Mouse (Mus musculus) neural tube, embryonic 10.5 days (tissue): ENCODE results near the gene Cyth2.

ENCODE experiments used
- DNase-seq: peaks from one replicate; pipeline ENCODE4 v3.0.0-alpha.2; 2017; ENCODE audit warnings: low spot score; ENCODE audit errors: extremely low spot score

Gene Cyth2

DNA sequence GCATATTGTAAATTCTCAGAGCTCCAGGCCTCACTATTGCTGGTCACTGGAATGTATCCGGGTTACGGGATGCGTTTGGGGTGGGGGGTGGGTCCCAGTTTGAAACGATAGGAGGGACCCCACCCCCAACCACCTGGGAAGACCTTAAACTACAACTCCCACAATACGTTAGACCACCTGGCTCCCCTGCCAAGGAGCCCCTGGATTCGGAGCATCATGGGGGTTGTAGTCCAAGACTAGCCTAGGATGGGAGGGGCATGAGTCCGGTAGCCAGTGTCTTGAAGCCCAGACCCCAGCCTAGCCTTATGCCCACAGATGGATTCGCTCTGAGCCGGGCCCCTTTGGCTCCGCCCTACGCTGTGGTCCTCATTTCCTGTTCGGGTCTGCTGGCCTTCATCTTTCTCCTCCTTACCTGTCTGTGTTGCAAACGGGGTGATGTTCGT lies 28.2 kb downstream of the Cyth2 start:
- peak; percentile 70 for DNase-seq

DNA sequence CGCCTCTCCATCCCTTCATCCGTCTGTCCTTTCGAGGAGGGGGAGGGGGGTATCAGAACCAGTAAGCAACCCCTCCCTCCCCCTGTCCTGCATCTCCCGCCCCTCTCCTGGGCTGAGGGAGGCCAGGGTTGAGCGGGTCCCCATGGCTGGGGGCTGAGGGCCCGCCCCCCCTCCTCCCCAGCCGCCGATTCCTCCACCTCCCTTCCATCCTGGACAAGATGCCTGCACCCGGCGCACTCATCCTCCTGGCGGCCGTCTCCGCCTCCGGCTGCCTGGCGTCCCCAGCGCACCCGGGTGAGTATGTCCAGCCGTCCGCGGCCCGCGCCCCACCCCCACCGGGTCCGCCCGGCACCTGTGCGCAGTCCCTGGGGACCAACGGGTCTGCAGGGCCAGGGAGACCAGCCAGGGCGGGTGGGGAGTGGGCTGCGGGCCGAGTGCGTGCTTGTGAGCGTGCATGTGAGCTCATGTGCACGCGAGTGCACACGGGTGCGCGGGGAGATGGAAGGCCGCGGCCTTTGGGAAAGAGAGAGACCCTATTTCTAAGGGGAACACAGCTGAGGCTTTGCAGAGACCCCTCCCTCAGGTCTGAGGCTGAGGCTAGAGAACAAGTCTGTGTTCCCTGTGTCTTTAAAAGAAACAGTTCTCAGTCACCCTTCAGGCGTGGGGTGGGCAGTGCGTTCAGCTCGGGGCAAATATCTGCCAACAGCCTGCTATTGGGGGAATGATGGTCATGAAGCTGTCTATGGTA lies 28.8 kb downstream of the Cyth2 start:
- DNase-seq = peak; percentile 87

DNA sequence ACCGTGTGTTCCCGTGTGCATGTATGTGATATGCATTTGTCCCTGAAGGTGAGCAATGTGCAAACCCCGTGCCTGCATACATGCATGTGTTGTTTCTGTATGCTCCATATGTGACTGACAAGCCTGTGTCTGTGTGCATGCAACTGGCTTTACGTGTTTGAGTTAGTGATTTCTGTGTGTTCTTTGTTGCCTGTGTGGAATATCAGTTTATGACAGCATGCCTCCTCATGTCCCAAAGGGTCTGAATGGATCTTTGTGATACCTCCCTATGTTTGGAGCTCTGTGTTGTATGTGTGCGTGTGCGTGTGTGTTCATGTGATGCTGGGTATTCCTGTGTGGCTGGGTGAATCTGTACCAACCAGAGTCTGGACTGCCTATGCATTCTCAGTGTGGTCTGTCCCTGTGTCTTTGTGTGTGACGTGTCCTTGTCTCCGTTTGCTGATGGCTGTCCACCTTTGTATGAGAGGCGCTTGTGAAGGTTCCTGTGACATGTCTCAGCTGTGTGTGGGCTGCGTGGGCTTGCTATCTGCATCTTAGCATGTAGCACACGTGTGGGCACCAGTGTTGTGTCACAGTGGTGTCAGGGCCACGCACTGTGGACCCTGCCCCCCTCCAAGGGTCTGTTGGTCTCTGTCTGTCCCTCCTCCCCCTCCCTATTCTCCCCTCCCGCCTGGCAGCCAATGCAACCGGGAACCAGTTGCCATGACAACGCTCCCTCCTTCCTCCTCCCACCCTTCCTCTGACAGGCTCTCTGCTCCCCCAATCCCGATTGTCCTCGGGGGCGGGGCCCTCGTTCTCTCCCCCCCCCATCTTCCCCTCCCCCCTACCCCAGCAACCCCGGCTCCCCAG lies 29.6 kb downstream of the Cyth2 start, which contains the start of gene Sult2b1:
TSS of gene Sult2b1 (minus strand) at position 146 of the 849 bp plus-strand sequence.
- no peak for DNase-seq

GRCm38 (mm10) chr7:45783511-45784091 lies 30.8 kb downstream of the Cyth2 start, which contains the start of gene Lmtk3:
Gene Lmtk3 (plus strand): TSS chr7:45783738.
- DNase-seq = peak; percentile 82

DNA sequence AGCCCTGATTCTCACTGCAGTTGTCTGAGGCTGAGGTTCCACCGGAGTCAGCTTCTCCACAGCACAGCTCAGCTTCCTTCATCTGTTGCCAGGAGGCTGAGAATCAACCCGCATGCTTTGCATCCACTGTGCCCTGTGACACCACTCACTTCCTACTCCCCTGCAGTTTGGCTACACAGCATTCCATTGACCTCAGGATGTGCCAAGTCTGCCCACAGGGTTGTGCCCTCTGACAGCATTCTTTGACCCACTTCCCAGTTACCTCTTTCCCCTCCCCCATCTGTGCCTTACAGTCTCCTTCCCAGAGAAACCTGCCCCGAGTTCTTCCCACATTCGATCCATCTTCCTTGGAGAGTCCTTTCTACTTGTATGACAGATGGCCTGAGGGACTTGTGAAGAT lies 32.1 kb downstream of the Cyth2 start:
- no peak for DNase-seq

GRCm38 (mm10) chr7:45779081-45779641 lies 35.2 kb downstream of the Cyth2 start:
- no peak for DNase-seq

DNA sequence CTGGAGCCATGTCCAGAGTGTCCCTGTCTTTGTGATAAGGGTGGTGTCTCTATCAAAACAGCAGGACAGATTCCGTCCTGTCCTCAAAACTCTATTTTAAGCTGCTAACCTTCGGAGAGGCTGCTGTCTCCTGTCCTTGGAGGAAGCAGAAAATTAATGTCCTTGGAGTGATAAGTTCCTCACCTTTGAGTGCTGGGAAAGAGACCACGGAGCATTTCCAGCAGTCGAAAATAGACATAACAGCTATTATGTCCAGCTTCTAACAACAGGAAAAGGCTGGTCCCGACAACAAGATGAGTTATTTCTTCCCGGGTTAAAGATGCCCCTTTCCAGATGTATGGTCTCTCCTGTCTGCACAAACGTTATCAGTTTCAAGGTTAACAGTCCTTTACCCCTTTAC lies 39.1 kb downstream of the Cyth2 start:
- DNase-seq = no peak

GRCm38 (mm10) chr7:45771101-45771500 lies 43.3 kb downstream of the Cyth2 start:
- no peak for DNase-seq

- DNase-seq = no peak
Observed at GRCm38 (mm10) chr7:45770427-45771082, 43.8 kb downstream of the Cyth2 start.

- no peak for DNase-seq
Observed at GRCm38 (mm10) chr7:45767500-45767899, 46.9 kb downstream of the Cyth2 start.

GRCm38 (mm10) chr7:45766764-45767163 lies 47.6 kb downstream of the Cyth2 start:
- no peak for DNase-seq

DNA sequence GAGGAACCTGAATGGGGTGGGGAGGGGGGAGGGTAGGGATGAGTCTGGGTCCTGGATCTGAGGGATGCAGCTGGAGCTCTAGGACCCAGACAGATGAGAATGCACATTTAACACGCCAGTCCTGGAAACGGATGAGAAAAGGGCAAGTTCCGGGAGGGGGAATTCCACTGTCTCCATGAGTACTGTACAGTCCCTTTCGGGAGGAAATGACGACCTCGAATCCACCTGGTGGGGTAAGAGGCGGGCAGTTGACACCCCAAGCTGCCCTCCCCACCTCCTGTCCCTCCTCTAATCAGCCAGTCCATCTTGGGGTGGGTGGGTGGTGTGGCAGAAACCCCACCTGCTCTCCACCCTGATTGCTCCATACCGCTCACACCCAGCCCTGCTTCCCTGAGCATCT lies 48.4 kb downstream of the Cyth2 start:
- DNase-seq = no peak

- no peak for DNase-seq
Observed at GRCm38 (mm10) chr7:45760151-45760550, 54.2 kb downstream of the Cyth2 start.

GRCm38 (mm10) chr7:45759400-45759799 lies 55.0 kb downstream of the Cyth2 start:
- DNase-seq = no peak
